Mouse (Mus musculus) heart, adult 2 months (tissue): ENCODE data around the gene 1190007I07Rik. TPM values are rescaled to one million over a fixed set of nuclear protein-coding genes. Genes with fewer than 3 reads are reported as not detected.

Source experiments
- DNase-seq, 2 experiments: peaks; one replicate each; pipeline ENCODE4 v3.0.0; 2021
- H3K27ac ChIP-seq: fragments of 200-600 bp; 2 replicates; pipeline ENCODE4 v1.8.1; 2022
- H3K27me3 ChIP-seq: fragments of 200-500 bp; 2 replicates; pipeline ENCODE4 v1.6.1; 2012; ENCODE audit warnings: mild to moderate bottlenecking, low read length, inconsistent platforms, mixed read lengths; ENCODE audit not compliant: control insufficient read depth, insufficient read depth
- H3K36me3 ChIP-seq: fragments of 200-500 bp; 2 replicates; pipeline ENCODE4 v1.6.1; 2012; ENCODE audit warnings: low read length, inconsistent platforms; ENCODE audit not compliant: control insufficient read depth, insufficient read depth
- H3K4me1 ChIP-seq: fragments of 200-500 bp; 2 replicates; pipeline ENCODE4 v1.6.1; 2011; ENCODE audit warnings: low read length; ENCODE audit not compliant: control insufficient read depth, insufficient read depth
- H3K4me3 ChIP-seq: fragments of 200-600 bp; 2 replicates; pipeline ENCODE4 v1.8.1; 2022
- H3K79me2 ChIP-seq: fragments of 200-500 bp; replicated peaks from 2 replicates; pipeline ENCODE4 v1.6.1; 2012; ENCODE audit warnings: mild to moderate bottlenecking, inconsistent platforms, low read length, moderate library complexity, mixed read lengths; ENCODE audit not compliant: control insufficient read depth, insufficient read depth
- H3K9ac ChIP-seq: fragments of 200-500 bp; 2 replicates; pipeline ENCODE4 v1.6.1; 2012; ENCODE audit warnings: low read depth, mild to moderate bottlenecking, control low read depth, inconsistent platforms, low read length, mixed read lengths
- CTCF ChIP-seq: fragments of 200-600 bp; IDR thresholded peaks from 2 replicates; pipeline ENCODE4 v1.8.1; 2022; ENCODE audit warnings: antibody characterized with exemption, mild to moderate bottlenecking, moderate library complexity
- EP300 ChIP-seq: fragments of 200-500 bp; IDR thresholded peaks from 2 replicates; pipeline ENCODE4 v1.6.1; 2011; ENCODE audit warnings: low read depth, low read length, control low read depth; ENCODE audit not compliant: insufficient read depth
- POLR2A ChIP-seq: fragments of 200-500 bp; IDR thresholded peaks from 2 replicates; pipeline ENCODE4 v1.6.1; 2011; ENCODE audit warnings: mild to moderate bottlenecking, low read depth, low read length, control low read depth; ENCODE audit not compliant: insufficient read depth
- WGBS: fragments of 180-500 bp; shearing (Covaris S2); methylation state at CpG from one replicate; pipeline ENCODE4 v1.1.7; 2018; 5-methylcytosine and 5-hydroxymethylcytosine counted together
- intact Hi-C: fragments of 180-260 bp; cut with DNase I; formaldehyde crosslinking; loops from one replicate; pipeline ENCODE4 v1.15.1; 2025
- polyA plus RNA-seq: library from polyadenylated mRNA; depleted of rRNA; stranded (reverse); fragments of >200 nt; gene quantifications from 2 replicates; pipeline ENCODE4 v1.2.3, GENCODE M21; 2012
- total RNA-seq, 2 experiments: library from RNA; stranded (reverse); gene quantifications; 2 replicates each; pipeline ENCODE4 v1.2.3; 2021

The 1190007I07Rik gene
- total and polyA plus RNA-seq, 3 experiments, result 22.3 to 44.6 (median 29.5) TPM

- peaks cover 3% of the 10 kb centered on the region; the same call in 1 of the 2 replicates for H3K36me3 ChIP-seq
Measured at GRCm38 (mm10) chr10:82646083-82646482, 23.1 kb upstream of the 1190007I07Rik start.

GRCm38 (mm10) chr10:82641481-82641880 lies 18.5 kb upstream of the 1190007I07Rik start:
- Histone ChIP-seq H3K36me3 (peaks cover 2% of the 10 kb centered on the region; the same call in 1 of the 2 replicates), H3K79me2 (no peaks in the 10 kb centered on the region; the same call in 1 of the 2 replicates), H3K27me3 (no peaks in the 10 kb centered on the region), H3K4me1 (peaks cover 3% of the 10 kb centered on the region; the same call in 1 of the 2 replicates), H3K9ac (no peak overlapping the region), H3K4me3 (no peak overlapping the region), H3K27ac (no peak overlapping the region)
- no peak for DNase-seq
- TF ChIP-seq EP300 (no peak), POLR2A (no peak), CTCF (no peak)
- 91% methylated on average over 9 of the region's 9 CpGs for WGBS
- intact Hi-C loops, result no loop called here

More at GRCm38 (mm10) chr10:82646083-82646482, 23.1 kb upstream of the 1190007I07Rik start:
- DNase-seq, result no peak
- WGBS, result 98% methylated on average over 8 of the region's 8 CpGs
- intact Hi-C loops, result no loop called here
- Histone ChIP-seq H3K79me2 (no peaks in the 10 kb centered on the region), H3K4me1 (no peaks in the 10 kb centered on the region), H3K27ac (no peak overlapping the region), H3K27me3 (no peaks in the 10 kb centered on the region), H3K9ac (no peak overlapping the region), H3K4me3 (no peak overlapping the region)
- no peak for TF ChIP-seq CTCF

GRCm38 (mm10) chr10:82639032-82639698 lies 16.1 kb upstream of the 1190007I07Rik start:
- Histone ChIP-seq H3K36me3 (peaks cover 5% of the 10 kb centered on the region), H3K27ac (no peak overlapping the region), H3K79me2 (no peaks in the 10 kb centered on the region; the same call in 1 of the 2 replicates), H3K27me3 (no peaks in the 10 kb centered on the region), H3K9ac (no peak overlapping the region), H3K4me3 (no peak overlapping the region), H3K4me1 (peaks cover 3% of the 10 kb centered on the region; the same call in 1 of the 2 replicates)
- no peak for DNase-seq
- WGBS, result 84% methylated on average over 8 of the region's 8 CpGs
- no peak for TF ChIP-seq POLR2A
- no peak for TF ChIP-seq EP300
- TF ChIP-seq CTCF, result peak; percentile 18; the same call in 1 of the 2 replicates
- intact Hi-C loops, result no loop called here

GRCm38 (mm10) chr10:82636321-82636720 lies 13.3 kb upstream of the 1190007I07Rik start:
- WGBS, result 79% methylated on average over 3 of the region's 3 CpGs
- Histone ChIP-seq H3K4me3 (no peak overlapping the region), H3K79me2 (peaks cover 1% of the 10 kb centered on the region; the same call in 1 of the 2 replicates), H3K27ac (no peak overlapping the region), H3K36me3 (peaks cover 5% of the 10 kb centered on the region), H3K27me3 (no peaks in the 10 kb centered on the region), H3K4me1 (peaks cover 3% of the 10 kb centered on the region; the same call in 1 of the 2 replicates), H3K9ac (no peak overlapping the region)
- TF ChIP-seq EP300 (no peak), CTCF (no peak), POLR2A (no peak)
- DNase-seq, result no peak
- intact Hi-C loops, result no loop called here

- peaks cover 2% of the 10 kb centered on the region for H3K36me3 ChIP-seq
- intact Hi-C loops, result loop anchor here (5.0 kb wide), 1 partner anchor 128 kb away; the partner anchor contains the start of gene Nfyb
- H3K4me1 ChIP-seq, result peaks cover 5% of the 10 kb centered on the region
- no peak for TF ChIP-seq CTCF
- no peak for TF ChIP-seq EP300
- TF ChIP-seq POLR2A, result no peak
- no peaks in the 10 kb centered on the region for H3K27me3 ChIP-seq
- 95% methylated on average over 7 of the region's 7 CpGs for WGBS
- H3K4me3 ChIP-seq, result no peak overlapping the region
- no peak for DNase-seq
- H3K27ac ChIP-seq, result no peak overlapping the region
- H3K79me2 ChIP-seq, result peaks cover 1% of the 10 kb centered on the region; the same call in 1 of the 2 replicates
- H3K9ac ChIP-seq, result no peak overlapping the region
Measured at GRCm38 (mm10) chr10:82634348-82634747, 11.3 kb upstream of the 1190007I07Rik start.
